Mouse (Mus musculus): ENCODE results near the gene Gskip. TPM values are rescaled to one million over a fixed set of nuclear protein-coding genes. Genes with fewer than 3 reads are reported as not detected.

The Gskip gene
- total and polyA plus RNA-seq, 3 experiments, result 12.3 to 21.9 (median 13.3) TPM

DNA sequence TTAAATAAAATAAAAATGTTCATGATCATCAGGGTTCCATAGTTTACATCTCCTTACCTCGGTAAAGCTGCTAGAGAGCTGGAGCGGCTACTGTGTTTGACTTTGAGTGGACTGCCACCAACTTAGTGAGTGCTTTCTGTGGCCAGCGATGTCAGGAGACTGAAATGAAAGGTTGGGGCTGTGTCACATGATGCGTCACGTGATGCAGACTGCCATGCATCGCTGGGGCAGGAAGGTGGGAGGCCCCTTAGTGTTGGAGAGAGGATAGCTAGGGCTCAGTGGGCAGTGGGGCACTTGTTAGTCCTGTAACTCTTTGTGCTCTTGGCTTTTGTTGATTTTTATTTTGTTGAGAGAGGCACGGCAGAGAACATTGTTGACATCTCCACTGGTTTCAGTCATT is 11.2 kb downstream of the Gskip start:
- no peak overlapping the region for H3K9ac ChIP-seq (ENCODE audit: insufficient read depth, low read depth)
- dilution Hi-C loops (cut with MboI; ENCODE audit: extremely low pct_ligation_motif_present, extremely low pct_unique_long_range_greater_than_20kb, low sequenced_read_pairs) (no loop called here), in situ Hi-C loops (cut with MboI; ENCODE audit: low pct_ligation_motif_present, low pct_unique_long_range_greater_than_20kb, low sequenced_read_pairs) (no loop called here)
- H3K36me3 ChIP-seq (replicated peaks in 1 of 2; ENCODE audit: control insufficient read depth in 1 of 2, insufficient read depth in 1 of 2, low read length in 1 of 2), result peaks cover 20 to 48% of the 10 kb centered on the region in 2 experiments
- no peak overlapping the region for H3K4me3 ChIP-seq (replicated peaks in 1 of 3; ENCODE audit: low read depth in 2 of 3, low read length in 2 of 3, poor library complexity in 1 of 3)
- no peaks in the 10 kb centered on the region for H3K79me2 ChIP-seq (replicated peaks; ENCODE audit: control insufficient read depth, extremely low read depth, insufficient read depth, poor library complexity, severe bottlenecking)
- no peak overlapping the region for H3K4me2 ChIP-seq (ENCODE audit: insufficient read depth, low read depth, poor library complexity, severe bottlenecking)
- peaks cover 2% of the 10 kb centered on the region for H3K9me3 ChIP-seq (replicated peaks; ENCODE audit: low read length)
- no peak overlapping the region for H3K27ac ChIP-seq (ENCODE audit: insufficient read depth, low read depth)
- H3K4me1 ChIP-seq (ENCODE audit: control insufficient read depth in 1 of 2, insufficient read depth in 2 of 2), result peaks cover 2 to 12% of the 10 kb centered on the region in 2 experiments; a peak in 2 of 4 replicates
- TF ChIP-seq USF1 (IDR thresholded peaks at IDR 0.05; ENCODE audit: low read depth, low read length) (peak; percentile 53), USF2 (conservative IDR thresholded peaks at IDR 0.05; ENCODE audit: low read depth, low read length) (peak; percentile 73), HCFC1 (IDR thresholded peaks at IDR 0.05; ENCODE audit: low read depth, low read length) (no peak)
- H3K27me3 ChIP-seq (replicated peaks), result no peaks in the 10 kb centered on the region
- DNase-seq (ENCODE audit: extremely low read depth), result peak; percentile 15

DNA sequence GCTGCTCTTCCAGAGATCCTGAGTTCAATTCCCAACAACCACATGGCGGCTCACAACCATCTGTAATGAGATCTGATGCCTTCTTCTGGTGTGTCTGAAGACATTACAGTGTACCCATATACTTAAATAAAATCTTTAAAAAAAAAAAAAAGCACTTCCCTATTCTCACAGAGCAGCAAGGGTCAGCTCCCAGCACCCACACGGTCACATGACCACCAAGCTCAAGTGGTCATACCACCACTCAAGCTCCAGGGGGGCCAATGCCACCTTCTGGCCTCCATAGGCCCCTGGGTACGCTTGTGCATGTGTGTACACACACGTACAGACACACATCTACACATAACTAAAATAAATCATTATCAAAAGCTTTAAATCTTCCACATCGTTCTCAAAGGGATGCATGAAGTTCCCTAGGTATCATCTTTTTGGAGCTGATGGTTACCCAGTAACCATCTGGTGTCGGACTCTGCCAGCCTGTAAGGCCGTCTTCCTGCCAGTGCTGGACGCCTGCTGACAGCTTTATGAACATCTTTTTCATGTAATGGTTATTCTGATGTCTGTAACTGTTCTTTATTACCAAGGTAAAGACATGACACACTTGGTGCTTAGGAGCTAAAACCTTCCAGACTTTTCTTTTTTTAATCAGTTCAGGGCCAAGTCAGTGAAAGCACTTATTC is 12.6 kb downstream of the Gskip start:
- Histone ChIP-seq H3K36me3 (replicated peaks in 1 of 2; ENCODE audit: control insufficient read depth in 1 of 2, insufficient read depth in 1 of 2, low read length in 1 of 2) (peaks cover 16 to 45% of the 10 kb centered on the region in 2 experiments), H3K4me1 (ENCODE audit: control insufficient read depth in 1 of 2, insufficient read depth in 2 of 2) (peaks cover 2 to 12% of the 10 kb centered on the region in 2 experiments; a peak in 2 of 4 replicates), H3K27me3 (replicated peaks) (no peaks in the 10 kb centered on the region), H3K79me2 (replicated peaks; ENCODE audit: control insufficient read depth, extremely low read depth, insufficient read depth, poor library complexity, severe bottlenecking) (no peaks in the 10 kb centered on the region), H3K4me3 (replicated peaks in 1 of 3; ENCODE audit: low read depth in 2 of 3, low read length in 2 of 3, poor library complexity in 1 of 3) (no peak overlapping the region), H3K9ac (ENCODE audit: insufficient read depth, low read depth) (no peak overlapping the region), H3K9me3 (replicated peaks; ENCODE audit: low read length) (peaks cover 2% of the 10 kb centered on the region), H3K27ac (ENCODE audit: insufficient read depth, low read depth) (no peak overlapping the region), H3K4me2 (ENCODE audit: insufficient read depth, low read depth, poor library complexity, severe bottlenecking) (no peak overlapping the region)
- no peak for DNase-seq (ENCODE audit: extremely low read depth)
- no peak for TF ChIP-seq ZC3H11A (IDR thresholded peaks at IDR 0.05; ENCODE audit: low read depth, low read length)
- TF ChIP-seq UBTF (IDR thresholded peaks at IDR 0.05; ENCODE audit: low read depth, low read length), result no peak
- no peak for TF ChIP-seq RCOR1 (conservative IDR thresholded peaks at IDR 0.05; ENCODE audit: low read depth, low read length)
- TF ChIP-seq MXI1 (IDR thresholded peaks at IDR 0.05; ENCODE audit: low read depth, low read length), result no peak
- no peak for TF ChIP-seq TBP (conservative IDR thresholded peaks at IDR 0.05; ENCODE audit: low read depth, low read length)
- TF ChIP-seq ZNF384 (IDR thresholded peaks at IDR 0.05; ENCODE audit: low read depth, low read length), result peak; percentile 30; the same call in 1 of the 2 replicates
- TF ChIP-seq USF2 (conservative IDR thresholded peaks at IDR 0.05; ENCODE audit: low read depth, low read length), result no peak
- dilution Hi-C loops (cut with MboI; ENCODE audit: extremely low pct_ligation_motif_present, extremely low pct_unique_long_range_greater_than_20kb, low sequenced_read_pairs) (no loop called here), in situ Hi-C loops (cut with MboI; ENCODE audit: low pct_ligation_motif_present, low pct_unique_long_range_greater_than_20kb, low sequenced_read_pairs) (no loop called here)

- Histone ChIP-seq H3K79me2 (replicated peaks; ENCODE audit: control insufficient read depth, extremely low read depth, insufficient read depth, poor library complexity, severe bottlenecking) (no peaks in the 10 kb centered on the region), H3K36me3 (replicated peaks in 1 of 2; ENCODE audit: control insufficient read depth in 1 of 2, insufficient read depth in 1 of 2, low read length in 1 of 2) (peaks cover 16 to 35% of the 10 kb centered on the region in 2 experiments), H3K27me3 (replicated peaks) (no peaks in the 10 kb centered on the region), H3K4me3 (replicated peaks in 1 of 3; ENCODE audit: low read depth in 2 of 3, low read length in 2 of 3, poor library complexity in 1 of 3) (no peak overlapping the region), H3K4me1 (ENCODE audit: control insufficient read depth in 1 of 2, insufficient read depth in 2 of 2) (peaks cover 4 to 12% of the 10 kb centered on the region in 2 experiments; a peak in 2 of 4 replicates), H3K9me3 (replicated peaks; ENCODE audit: low read length) (no peaks in the 10 kb centered on the region), H3K27ac (ENCODE audit: insufficient read depth, low read depth) (no peak overlapping the region), H3K9ac (ENCODE audit: insufficient read depth, low read depth) (no peak overlapping the region), H3K4me2 (ENCODE audit: insufficient read depth, low read depth, poor library complexity, severe bottlenecking) (no peak overlapping the region)
- TF ChIP-seq ZC3H11A (IDR thresholded peaks at IDR 0.05; ENCODE audit: low read depth, low read length) (no peak), RAD21 (IDR thresholded peaks at IDR 0.05; ENCODE audit: low read depth, low read length) (no peak), PAX5 (IDR thresholded peaks at IDR 0.05; ENCODE audit: low read length) (no peak), MEF2A (IDR thresholded peaks at IDR 0.05; ENCODE audit: borderline replicate concordance, low read depth, low read length) (no peak), RCOR1 (conservative IDR thresholded peaks at IDR 0.05; ENCODE audit: low read depth, low read length) (no peak), CTCF (conservative IDR thresholded peaks at IDR 0.05 in 1 of 2, IDR thresholded peaks at IDR 0.05 in 1 of 2; ENCODE audit: low read depth in 2 of 2, low read length in 2 of 2) (no peak), HCFC1 (IDR thresholded peaks at IDR 0.05; ENCODE audit: low read depth, low read length) (no peak), EP300 (IDR thresholded peaks at IDR 0.05; ENCODE audit: low read length) (no peak), JUN (IDR thresholded peaks at IDR 0.05; ENCODE audit: insufficient read depth, low read depth, low read length) (no peak), CHD1 (IDR thresholded peaks at IDR 0.05; ENCODE audit: low read depth, low read length) (no peak), ZNF384 (IDR thresholded peaks at IDR 0.05; ENCODE audit: low read depth, low read length) (no peak)
- in situ Hi-C loops (cut with MboI; ENCODE audit: low pct_ligation_motif_present, low pct_unique_long_range_greater_than_20kb, low sequenced_read_pairs) (no loop called here), dilution Hi-C loops (cut with MboI; ENCODE audit: extremely low pct_ligation_motif_present, extremely low pct_unique_long_range_greater_than_20kb, low sequenced_read_pairs) (no loop called here)
- DNase-seq (ENCODE audit: extremely low read depth), result no peak
Measured at GRCm38 (mm10) chr12:105700433-105700832, 15.8 kb downstream of the Gskip start.
